In the genomic region with DNA sequence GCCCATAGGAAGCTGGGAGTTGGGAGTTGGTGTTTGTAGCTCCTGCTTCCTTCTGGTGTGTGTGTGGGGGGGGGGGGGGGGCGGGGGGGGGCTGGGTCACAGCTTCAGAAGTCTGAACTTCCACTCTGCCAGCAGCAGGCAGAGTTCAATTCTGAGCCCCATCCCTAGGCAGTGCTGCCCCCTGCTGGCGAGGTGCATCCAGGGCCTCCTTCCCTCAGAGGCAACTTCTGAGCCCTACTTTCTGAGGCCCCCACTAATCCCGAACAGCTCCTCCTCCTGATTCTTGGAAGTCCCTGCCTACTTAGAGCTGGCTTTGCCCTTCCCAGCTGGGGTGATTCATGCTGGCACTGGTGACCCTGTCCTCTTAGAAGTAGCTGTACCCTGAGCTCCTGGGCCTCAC, we compare ENCODE assay signal across 9 mouse cellular contexts. TPM values are rescaled to one million over a fixed set of nuclear protein-coding genes. Genes with fewer than 3 reads are reported as not detected.
DNase-seq lines count a peak whose midpoint lies in the region; ATAC-seq and TF ChIP-seq lines count a peak whose summit lies in the region.
"Had no signal": no experiment of that assay in that cellular context is flagged by ENCODE, and none has a peak within 500 bp of the region (broad histone marks: within the 10 kb centered on the region; RNA-seq: fewer than 3 reads in every experiment).

No protein-coding gene starts in this region.

- DNase-seq in adrenal gland, adult (ENCODE audit: inconsistent age in 2 of 2, low spot score in 1 of 2): peak; percentile 45 to 81
- DNase-seq in adrenal gland, postnatal 4 days (ENCODE audit: low spot score in 2 of 2): no peak
- peak; percentile 65 for DNase-seq in kidney, postnatal 10 days
- peak; percentile 29 for DNase-seq in ES-E14 (ENCODE audit: low read depth, low spot score)
- DNase-seq in induced T-regulatory cell, adult 2 months (ENCODE audit: low read depth): peak; percentile 42
- DNase-seq in thymus, postnatal 14 days: peak; percentile 35

- no peak overlapping the region for H3K4me3 ChIP-seq in kidney, embryonic 16.5 days (ENCODE audit: low read length)
- no peak overlapping the region for H3K4me3 ChIP-seq in ES-E14 (ENCODE audit: insufficient read depth in 1 of 2, low read depth in 1 of 2, low read length in 2 of 2, poor library complexity in 1 of 2, severe bottlenecking in 1 of 2)

- no peak overlapping the region for H3K4me2 ChIP-seq in kidney, embryonic 16.5 days (replicated peaks; ENCODE audit: low read depth, low read length)

- WGBS in kidney, embryonic 16.5 days: 16% methylated on average over 3 of the region's 3 CpGs

- no peak for ATAC-seq in kidney, embryonic 16.5 days (ENCODE audit: low FRiP score, low TSS enrichment)
- no peak for ATAC-seq in monocyte, adult 5-6 weeks (replicated peaks; ENCODE audit: insufficient number of reproducible peaks, low FRiP score, low TSS enrichment, poor library complexity, severe bottlenecking)

- peaks cover 12% of the 10 kb centered on the region; the same call in 1 of the 2 replicates for H3K27me3 ChIP-seq in kidney, embryonic 16.5 days (ENCODE audit: insufficient read depth, low read length)

- in situ Hi-C loops in ES-E14 (cut with MboI; ENCODE audit: low sequenced_read_pairs in 2 of 2, unreplicated experiment in 2 of 2): loop anchor here in 1 of 2 experiments (5.0 kb wide), 1 partner anchor 162 kb away; no protein-coding TSS in a partner anchor

- H3K4me1 ChIP-seq in kidney, embryonic 16.5 days (ENCODE audit: insufficient read depth, low read length): no peaks in the 10 kb centered on the region
- H3K4me1 ChIP-seq in ES-E14 (ENCODE audit: control insufficient read depth in 2 of 2, insufficient read depth in 2 of 2, low read length in 2 of 2, poor library complexity in 1 of 2): no peaks in the 10 kb centered on the region

- no peak overlapping the region for H3K27ac ChIP-seq in kidney, embryonic 16.5 days (ENCODE audit: low read length)
- H3K27ac ChIP-seq in ES-E14 (ENCODE audit: insufficient read depth, low read depth, low read length, poor library complexity, severe bottlenecking): no peak overlapping the region

- no peaks in the 10 kb centered on the region for H3K36me3 ChIP-seq in kidney, embryonic 16.5 days (ENCODE audit: insufficient read depth, low read length)
- no peaks in the 10 kb centered on the region for H3K36me3 ChIP-seq in ES-E14 (ENCODE audit: control insufficient read depth, insufficient read depth, low read length, poor library complexity, severe bottlenecking)

- no peak overlapping the region for H3K9ac ChIP-seq in kidney, embryonic 16.5 days (replicated peaks; ENCODE audit: low read length)
- H3K9ac ChIP-seq in ES-E14 (ENCODE audit: insufficient read depth, low read depth, low read length, poor library complexity, severe bottlenecking): no peak overlapping the region

- H3K9me3 ChIP-seq in kidney, embryonic 16.5 days (ENCODE audit: low read length): no peaks in the 10 kb centered on the region
- no peaks in the 10 kb centered on the region for H3K9me3 ChIP-seq in ES-E14 (ENCODE audit: control insufficient read depth, insufficient read depth, low read depth, low read length)

TF ChIP-seq in ES-E14, 5 proteins besides CTCF, POLR2A, EP300 and RAD21:
- TF ChIP-seq CHD2 (IDR thresholded peaks at IDR 0.05; ENCODE audit: low read depth, low read length) (no peak), HCFC1 (IDR thresholded peaks at IDR 0.05; ENCODE audit: borderline replicate concordance, insufficient read depth, low read length) (no peak), ZNF384 (IDR thresholded peaks at IDR 0.05; ENCODE audit: low read depth, low read length) (no peak), MAFK (IDR thresholded peaks at IDR 0.05; ENCODE audit: insufficient read depth, low read depth, low read length) (no peak), ZC3H11A (IDR thresholded peaks at IDR 0.05; ENCODE audit: borderline replicate concordance, low read depth, low read length) (no peak)

RNA-seq across cellular contexts. Expression of a gene that starts 10.9 kb away (rescaled TPM):
- 1 to 10 TPM; 1.2 to 2.3 TPM for total RNA-seq in adrenal gland, postnatal 4 days (2021)
- polyA plus RNA-seq in kidney, embryonic 16.5 days (2015; fragmentation: Nextera tagmentation; extraction: Ambion mirVana): 0.10 and 0.40 TPM in 2 replicates
- 0.16 and 0.40 TPM in 2 replicates for total RNA-seq in ES-E14 (2012; rRNA removed)
- not detected in 3 replicates for total RNA-seq in monocyte, adult 5-6 weeks (2017)
- polyA plus RNA-seq: C2C12 had no signal

Comparison
In these comparisons a context has a peak if more than half of its experiments do, and no peak if none do; other contexts are left out.
1. DNase-seq: peak in adrenal gland, adult (2 of 2), kidney, postnatal 10 days (single experiment), ES-E14 (single experiment), induced T-regulatory cell, adult 2 months (single experiment) and thymus, postnatal 14 days (single experiment); none in adrenal gland, postnatal 4 days (0 of 2).